Mouse (Mus musculus) gastrocnemius, postnatal 14 days (tissue): Measurements from ENCODE around the gene Mknk2. TPM values are rescaled to one million over a fixed set of nuclear protein-coding genes. Genes with fewer than 3 reads are reported as not detected.

Experiments
- DNase-seq: peaks from one replicate; pipeline ENCODE4 v3.0.0; 2021; ENCODE audit warnings: mixed read lengths
- intact Hi-C: fragments of 180-260 bp; cut with DNase I; formaldehyde crosslinking; loops from one replicate; pipeline ENCODE4 v1.15.1; 2025; ENCODE audit warnings: low total_unique reads
- long read RNA-seq, 2 experiments: library from polyadenylated mRNA; stranded (forward); transcript quantifications; one replicate each; pipeline ENCODE4 v2.0.0; 2021
- total RNA-seq, 2 experiments: library from RNA; stranded (reverse); gene quantifications; 2 replicates each; pipeline ENCODE4 v1.2.3; 2021

Mknk2 gene
- total RNA-seq = 100 to 1,000 TPM; 167 to 186 TPM
- long read RNA-seq, experiment 1, transcript Mknk2-205 (14 exons, 3,439 nt) = major isoform, 92 of 486 reads
- long read RNA-seq, experiment 1, partial matches to known transcripts = 85 of 486 reads
- long read RNA-seq, experiment 1, other reads (novel, unspliced or antisense) = 306 of 486 reads
- long read RNA-seq, experiment 2, transcript Mknk2-205 (14 exons, 3,439 nt) = major isoform, 136 of 661 reads
- long read RNA-seq, experiment 2, partial matches to known transcripts = 114 of 661 reads
- long read RNA-seq, experiment 2, other reads (novel, unspliced or antisense) = 407 of 661 reads

DNA sequence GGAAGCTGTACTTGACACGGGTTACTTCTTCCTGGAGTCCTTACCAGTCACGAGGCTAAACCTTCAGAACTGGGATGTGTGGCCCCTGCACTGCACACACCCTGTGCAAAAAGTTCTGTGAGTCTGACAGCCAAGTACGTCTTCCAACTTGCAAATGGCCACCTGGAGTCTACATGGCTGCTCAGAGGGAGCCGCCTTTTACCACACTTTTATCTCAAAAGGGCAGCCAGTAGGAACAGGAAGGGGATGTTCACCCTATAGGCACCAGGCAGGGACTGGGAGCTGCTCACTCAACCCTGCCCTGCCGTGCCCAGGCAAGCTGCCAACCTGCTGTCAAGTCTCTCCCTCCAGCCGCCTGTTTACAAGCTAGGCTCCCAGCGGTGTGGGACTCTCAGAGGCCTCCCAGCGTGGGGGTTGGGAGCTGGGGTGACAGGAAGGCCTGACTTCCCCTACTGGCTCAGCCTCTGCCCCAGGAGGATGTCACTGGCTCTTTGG, at the start of gene Mknk2:
Gene Mknk2 (minus strand): TSS at position 171 of the 495 bp plus-strand sequence.
- peak; percentile 94 for DNase-seq
- intact Hi-C loops = no loop called here

DNA sequence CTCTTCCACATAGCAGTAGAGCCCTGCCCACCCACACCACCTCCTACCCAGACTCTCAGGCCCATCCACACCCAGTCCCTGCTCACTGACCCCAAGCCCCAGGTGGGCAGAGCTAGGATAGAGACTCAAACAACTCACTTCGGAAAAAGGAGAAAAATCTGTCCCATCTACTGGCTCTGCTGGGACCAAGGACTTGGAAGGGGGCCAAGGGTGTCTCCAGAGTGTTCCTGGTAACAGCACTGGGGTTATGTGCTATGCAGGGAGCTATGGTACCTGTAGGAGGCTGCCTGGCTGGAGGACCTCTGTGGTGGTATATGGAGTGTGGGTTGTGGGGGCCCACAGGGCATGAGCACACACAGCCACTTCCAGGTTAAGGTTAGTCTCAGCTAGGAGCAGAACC, 39.4 kb upstream of the Mknk2 start:
- intact Hi-C loops = no loop called here
- no peak for DNase-seq

DNA sequence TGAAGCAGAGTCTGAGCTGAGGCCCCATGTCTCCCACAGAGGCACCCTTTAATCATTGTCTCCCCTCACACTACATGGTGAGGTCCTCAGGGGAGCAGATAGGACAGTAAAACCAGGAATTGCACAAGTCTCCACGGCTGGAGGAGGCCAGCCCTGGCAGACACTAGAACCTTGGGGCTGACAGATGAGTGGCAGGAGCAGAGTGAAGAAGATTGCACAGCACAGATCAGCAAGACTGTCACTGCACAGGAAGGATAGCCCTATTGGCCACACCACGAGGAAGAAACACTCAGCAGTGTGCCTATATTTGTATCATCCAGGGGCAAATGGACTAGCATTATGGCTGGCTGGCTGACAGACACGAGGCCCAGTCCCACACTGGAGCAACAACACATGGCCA, 32.9 kb upstream of the Mknk2 start:
- intact Hi-C loops = no loop called here
- DNase-seq = no peak

DNA sequence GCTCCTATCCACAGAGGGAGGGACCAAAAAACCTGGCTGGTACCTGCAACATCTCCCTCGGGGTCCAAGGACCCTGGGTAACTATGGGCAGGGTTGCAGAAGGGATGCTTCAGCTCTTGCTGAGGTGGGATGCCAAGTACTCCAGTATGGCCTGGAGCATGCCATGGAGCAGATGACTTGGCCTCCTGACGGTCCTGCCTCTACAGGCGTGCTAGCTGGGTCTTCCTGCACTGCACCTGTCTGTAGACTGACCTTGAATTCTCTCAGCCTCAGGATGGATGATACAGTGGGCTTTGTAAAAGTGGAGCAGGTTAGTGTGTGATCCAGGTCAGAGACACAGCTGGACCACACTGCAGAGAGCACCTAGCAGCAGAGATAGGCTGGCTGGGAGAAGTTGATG, 27.6 kb upstream of the Mknk2 start:
- DNase-seq = no peak
- intact Hi-C loops = no loop called here

DNA sequence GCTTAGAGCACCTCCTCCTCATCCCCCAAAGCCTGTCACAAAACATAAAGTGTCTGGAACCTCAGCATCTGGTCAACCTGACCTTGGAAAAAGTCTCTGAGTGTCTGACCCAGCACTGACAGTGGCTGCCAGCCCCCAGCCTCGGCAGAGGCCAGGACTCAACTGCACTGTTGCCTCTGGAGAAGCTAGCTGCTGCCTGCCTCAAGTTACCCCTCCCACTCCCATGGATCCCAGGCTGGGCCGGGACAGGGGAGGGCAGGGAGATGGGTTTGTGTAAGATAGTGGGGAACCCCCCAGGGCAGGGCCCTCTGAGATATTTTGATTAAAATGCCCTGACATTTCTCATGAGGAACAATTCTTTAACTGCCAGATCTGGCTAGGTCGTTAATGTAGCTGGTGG, 27.1 kb upstream of the Mknk2 start:
- DNase-seq = no peak
- intact Hi-C loops = no loop called here

DNA sequence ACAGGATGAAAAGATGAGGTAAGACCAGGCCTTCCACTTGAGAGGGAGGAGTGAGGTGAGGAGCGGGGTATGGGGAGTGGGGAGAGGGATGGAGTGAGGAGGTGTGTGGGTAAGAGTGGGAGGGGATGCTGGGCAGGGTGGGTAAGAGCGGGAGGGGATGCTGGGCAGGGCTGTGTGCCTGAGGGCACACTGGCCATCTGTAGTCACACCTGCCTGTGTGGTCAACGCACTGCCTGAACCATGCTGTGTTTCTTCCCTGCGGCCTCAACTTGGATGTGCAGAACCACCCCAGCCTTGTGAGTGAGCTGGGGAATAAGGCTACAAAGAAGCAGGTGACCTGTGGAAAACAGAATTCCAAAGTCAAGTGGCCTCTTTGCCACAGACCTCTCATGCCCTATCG, 26.5 kb upstream of the Mknk2 start:
- intact Hi-C loops = no loop called here
- no peak for DNase-seq

DNA sequence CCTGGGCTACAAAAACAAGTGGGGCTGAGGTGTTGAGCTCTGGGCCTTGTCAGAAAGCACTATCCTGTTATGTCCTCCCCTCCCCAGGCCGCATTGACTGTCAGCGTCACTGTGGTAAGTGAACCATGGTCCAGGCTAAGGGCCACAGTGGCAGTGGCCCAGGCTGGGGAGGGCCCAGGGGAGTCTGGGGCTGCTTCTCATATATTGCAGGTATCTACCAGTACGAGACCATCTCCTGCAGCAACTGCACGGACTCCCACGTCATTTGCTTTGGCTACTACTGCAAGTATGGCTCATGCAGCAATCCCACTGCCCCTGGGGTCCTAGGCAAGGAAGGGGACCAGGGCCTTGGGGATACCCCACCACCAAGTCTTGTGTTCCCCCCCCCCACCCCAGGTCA, 25.7 kb upstream of the Mknk2 start:
- no peak for DNase-seq
- intact Hi-C loops = no loop called here

DNA sequence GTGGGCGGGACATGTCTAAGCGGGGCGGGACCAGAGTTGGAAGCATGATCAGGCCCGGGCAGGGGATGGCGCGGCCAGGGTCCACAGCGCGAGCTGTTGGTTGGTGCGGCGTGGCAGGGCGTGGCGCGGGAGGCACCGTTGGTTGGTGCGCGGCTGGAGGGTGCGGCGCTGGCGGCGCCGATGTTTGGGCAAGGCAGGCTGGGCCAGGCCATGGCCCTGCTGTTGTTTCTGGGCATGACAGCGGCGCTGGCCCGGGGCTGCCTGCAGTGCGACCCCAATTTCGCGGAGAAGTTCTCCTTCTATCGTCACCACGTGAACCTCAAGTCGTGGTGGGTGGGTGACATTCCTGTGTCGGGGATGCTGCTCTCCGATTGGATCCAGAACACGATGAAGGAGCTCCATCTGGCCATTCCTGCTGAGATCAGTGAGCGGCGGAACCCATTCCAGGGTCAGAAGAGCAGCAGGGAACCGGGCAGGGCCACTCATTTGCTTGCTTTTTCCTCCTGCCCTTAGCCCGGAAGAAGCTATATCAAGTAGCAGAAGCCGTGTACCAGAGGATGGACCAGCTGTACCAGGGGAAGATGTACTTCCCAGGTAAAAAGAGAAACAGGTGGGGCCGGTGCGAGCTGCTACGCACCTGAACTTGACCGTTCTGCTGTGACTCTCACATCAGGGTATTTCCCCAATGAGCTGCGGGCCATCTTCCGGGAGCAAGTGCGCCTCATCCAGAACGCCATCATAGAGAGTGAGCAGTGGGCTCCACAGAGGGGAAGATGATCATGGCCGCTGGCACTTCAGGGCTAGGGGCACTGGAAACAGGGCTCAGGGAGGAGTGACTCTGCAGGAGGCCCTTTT, 24.9 kb upstream of the Mknk2 start:
- peak; percentile 96 for DNase-seq
- intact Hi-C loops = no loop called here

DNA sequence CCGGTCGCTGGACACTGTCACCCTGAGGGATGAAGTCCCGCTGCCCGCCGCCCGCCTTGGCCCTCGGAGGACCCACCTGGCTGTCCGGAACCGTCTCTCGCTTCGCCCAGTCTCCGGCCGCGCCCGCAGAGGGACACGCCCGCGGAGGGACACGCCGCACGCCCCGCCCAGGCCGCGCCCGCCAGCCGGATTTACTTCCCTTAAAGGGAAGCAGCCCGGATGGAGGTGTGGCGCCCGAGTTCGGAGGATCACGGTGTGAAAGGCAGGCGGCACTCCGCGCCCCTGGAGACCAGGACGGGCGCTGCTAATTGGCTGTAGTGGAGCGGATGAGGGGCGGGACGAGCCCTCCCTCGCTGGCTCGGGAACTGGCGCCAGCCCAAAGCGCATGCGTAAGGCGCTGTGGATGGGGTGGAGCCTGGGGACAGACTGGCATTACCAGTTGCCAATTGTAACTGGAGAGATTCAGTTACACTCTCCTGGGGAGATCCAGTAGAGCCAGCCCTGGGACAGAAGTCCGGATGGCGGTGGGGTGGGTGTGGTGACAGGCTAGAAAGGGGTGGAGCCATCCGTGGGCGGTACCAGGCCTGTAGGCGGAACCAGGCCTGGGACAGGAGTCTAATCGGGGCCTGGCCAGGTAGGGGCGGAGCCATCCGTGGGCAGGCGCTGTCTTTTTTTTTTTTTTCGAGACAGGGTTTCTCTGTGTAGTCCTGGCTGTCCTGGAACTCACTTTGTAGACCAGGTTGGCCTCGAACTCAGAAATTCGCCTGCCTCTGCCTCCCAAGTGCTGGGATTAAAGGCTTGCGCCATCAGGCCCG, 24.0 kb upstream of the Mknk2 start, which contains the start of the genes Mob3a and Izumo4:
Gene Mob3a (minus strand): TSS at position 257 of the 815 bp plus-strand sequence.
Gene Izumo4 (plus strand): TSS at position 464 of the 815 bp plus-strand sequence.
- intact Hi-C loops = no loop called here
- peak; percentile 99 for DNase-seq

DNA sequence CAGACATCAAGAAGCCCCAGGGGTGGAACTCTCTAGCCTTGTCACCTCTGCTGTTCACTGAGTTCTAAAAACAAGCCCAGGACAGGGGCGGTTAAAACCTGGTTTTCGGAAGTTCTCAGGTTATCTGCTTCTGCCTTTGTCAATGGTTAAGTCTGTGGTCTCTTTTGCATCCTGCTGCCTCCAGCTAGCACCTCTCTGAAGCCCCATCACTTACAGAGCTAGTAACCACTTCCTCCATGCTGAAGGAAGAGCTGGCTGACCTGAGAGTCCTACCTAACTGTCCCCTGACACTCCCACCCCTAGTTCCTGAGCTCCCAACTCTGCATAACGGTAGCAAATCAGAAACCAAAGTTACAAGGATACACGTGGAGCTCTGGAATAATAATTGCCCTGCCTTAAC, 22.8 kb upstream of the Mknk2 start:
- DNase-seq = no peak
- intact Hi-C loops = no loop called here

DNA sequence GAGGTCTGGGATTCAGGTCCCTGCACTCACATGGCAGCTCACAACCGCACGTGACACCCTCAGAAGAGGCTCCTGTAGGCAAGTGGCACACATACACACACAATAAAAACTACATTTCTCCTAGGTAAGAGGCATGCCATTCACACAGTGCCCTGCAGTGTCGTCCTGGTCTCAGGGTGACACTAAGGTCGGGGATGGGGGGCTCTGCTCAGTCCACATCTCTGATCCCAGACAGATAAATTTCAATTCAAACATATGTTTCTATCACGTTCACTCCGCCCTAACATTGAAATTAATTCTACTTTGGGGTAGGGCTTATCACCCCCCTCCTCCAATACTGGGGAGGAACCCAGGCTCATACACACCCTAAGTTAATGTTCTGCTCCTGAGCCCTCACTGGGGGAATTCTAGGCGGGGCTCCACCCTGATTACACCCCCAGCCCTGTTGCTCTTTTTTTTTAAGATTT, 22.2 kb upstream of the Mknk2 start:
- intact Hi-C loops = no loop called here
- no peak for DNase-seq

DNA sequence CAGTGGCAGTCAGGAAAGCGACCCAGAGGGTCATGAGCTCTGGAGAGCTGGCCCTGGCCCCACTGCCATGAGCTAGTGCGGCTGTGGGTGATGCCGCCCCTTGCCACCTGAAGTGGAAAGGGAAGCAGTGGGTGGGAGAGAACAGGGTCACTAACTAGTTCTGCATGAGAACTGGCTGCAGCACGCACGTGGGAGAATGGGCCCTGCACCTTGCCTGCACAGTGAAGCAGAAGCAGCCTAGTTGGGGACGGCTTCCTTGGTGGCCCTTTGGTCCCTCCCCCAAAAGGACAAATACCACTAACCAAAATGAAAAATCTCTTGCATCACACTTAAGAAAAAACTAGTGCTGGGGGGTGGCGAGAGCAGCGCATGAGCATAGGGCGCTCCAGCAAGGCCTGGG, 20.7 kb upstream of the Mknk2 start:
- intact Hi-C loops = no loop called here
- no peak for DNase-seq

DNA sequence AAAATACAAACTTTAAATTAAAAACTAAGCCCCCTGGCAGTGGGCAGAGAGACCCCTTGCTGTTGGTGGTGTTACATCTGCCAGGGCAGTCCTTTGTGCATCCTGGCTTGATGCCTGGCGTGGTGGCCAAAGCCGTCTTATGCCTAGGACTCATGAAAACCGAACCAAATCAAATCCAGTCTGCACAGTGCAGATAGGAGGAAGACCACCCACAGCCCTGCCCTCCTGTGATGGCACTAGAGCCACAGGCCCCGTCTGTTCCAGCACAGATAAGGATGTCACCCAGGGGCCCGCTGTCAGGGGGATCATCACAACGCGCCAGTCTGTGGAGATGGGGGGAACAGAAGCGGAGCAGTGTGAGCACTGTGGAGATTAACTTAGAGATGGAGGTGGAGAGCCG, 19.9 kb upstream of the Mknk2 start:
- intact Hi-C loops = no loop called here
- DNase-seq = no peak

DNA sequence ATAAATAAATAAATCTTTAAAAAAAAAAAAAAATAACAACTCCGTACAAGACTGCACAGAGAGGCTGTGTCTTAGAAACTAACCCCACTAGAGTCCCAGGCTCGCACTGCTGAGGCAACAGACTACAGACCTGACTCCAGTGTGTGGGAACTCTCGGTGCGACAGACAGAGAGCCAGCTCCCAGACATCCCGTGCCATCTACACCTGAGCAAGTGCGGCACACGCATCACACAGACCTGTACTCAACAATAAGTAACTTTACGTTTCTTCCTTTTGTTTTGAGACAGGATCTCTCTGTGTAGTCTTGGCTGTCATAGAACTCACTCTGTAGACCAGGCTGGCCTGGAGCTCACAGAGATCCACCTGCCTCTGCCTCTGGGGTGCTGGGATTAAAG, 19.5 kb upstream of the Mknk2 start:
- DNase-seq = no peak
- intact Hi-C loops = no loop called here

DNA sequence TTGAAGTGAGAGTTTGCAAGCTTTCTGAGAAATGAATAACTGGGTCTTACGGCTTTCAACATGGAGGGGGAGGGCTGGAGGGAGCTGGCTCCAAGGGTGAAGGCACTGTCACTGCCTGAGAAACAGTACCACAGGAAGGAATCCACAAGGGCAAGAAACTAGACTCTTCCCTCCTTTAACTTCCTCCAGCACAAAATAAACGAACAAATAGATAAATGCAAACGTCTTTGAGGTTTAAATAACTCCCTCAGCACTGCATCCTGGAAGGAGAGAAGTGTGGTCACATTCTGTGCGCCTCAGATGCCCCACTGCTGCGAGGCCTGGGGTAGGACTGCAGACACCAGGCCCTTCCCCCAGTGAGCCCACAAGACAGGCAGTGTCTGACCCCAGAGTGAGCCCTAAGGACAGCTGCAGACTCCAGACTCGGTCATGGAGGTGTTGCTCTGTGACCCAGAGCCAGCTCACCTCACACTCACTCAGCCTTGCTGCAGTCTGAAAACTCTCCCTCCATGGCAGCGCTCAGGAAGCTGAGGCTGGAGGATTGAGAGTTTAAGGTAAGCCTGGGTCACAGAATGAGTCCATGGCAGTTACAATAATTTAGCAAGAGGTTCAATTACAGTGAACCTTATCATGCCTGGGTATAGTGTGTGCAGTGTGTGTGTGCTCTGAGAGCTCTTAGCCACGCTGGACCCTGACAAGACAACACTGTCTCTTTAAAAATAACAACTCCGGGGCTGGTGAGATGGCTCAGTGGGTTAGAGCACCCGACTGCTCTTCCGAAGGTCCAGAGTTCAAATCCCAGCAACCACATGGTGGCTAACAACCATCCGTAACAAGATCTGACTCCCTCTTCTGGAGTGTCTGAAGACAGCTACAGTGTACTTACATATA, 18.8 kb upstream of the Mknk2 start:
- intact Hi-C loops = no loop called here

DNA sequence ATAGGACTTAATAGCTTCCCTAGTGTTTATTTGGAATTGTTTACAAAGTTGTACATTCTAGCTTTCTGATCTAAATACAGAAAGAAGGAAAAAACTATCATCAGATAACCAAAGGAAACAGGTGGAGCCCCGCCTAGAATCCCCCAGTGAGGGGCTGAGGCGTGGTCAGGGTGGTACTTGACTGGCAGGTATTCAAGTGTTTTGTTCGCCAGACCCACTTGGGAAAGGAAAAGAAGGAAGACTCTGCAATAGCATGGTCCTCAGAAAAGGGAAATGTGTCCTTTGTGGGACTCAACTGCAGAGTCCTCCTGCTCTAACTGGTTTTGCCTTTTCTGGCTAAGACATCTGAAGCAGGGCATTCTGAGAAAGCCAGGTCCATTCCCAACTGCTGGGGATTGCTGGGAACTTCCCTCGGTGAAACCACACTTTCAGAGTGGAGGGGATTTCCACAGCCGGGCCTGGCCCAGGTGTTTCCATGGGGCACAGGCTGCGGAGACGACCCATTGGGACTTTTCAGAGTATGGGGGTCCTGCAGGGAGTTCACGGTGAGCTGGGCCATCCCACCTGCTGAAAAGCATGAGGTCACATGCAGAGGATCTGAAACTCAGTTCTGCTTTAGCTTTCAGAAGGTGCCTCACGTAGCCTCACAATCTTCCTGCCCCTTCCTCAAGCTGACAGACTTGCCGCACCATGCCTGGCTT, 18.0 kb upstream of the Mknk2 start:
- intact Hi-C loops = no loop called here
- DNase-seq = no peak

More for the DNA sequence above, 18.8 kb upstream of the Mknk2 start:
- DNase-seq = no peak

DNA sequence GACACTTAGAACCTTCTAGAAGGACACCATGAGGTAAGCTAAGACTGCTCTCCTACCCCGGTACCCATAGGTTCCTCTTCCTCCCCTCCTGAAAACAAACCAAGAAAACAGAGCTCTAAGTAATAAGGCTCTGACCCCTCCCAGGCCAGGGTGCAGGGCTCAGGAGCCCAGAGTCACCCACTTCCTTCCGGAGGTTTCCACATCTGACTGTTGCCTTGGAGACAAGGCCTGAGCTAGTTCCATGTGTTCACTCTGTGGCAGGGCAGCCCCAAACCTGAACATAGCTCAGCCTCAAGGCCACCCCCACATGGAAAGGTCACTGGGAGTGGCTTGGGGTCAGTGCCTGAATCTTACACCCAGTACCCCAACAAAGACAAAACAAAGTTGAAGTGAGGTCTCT, 17.3 kb upstream of the Mknk2 start:
- DNase-seq = no peak
- intact Hi-C loops = no loop called here
